Mouse (Mus musculus) embryonic fibroblast, embryonic 13.5 days (primary cell): ENCODE data around the gene Cep250. TPM values are rescaled to one million over a fixed set of nuclear protein-coding genes. Genes with fewer than 3 reads are reported as not detected.

Experiments
- H3K27ac ChIP-seq: 2 replicates; pipeline ENCODE4 v1.5.1; 2012; ENCODE audit warnings: low read length, control low read depth, inconsistent platforms; ENCODE audit not compliant: insufficient read depth
- H3K4me1 ChIP-seq: 2 replicates; pipeline ENCODE4 v1.6.1; 2011; ENCODE audit warnings: low read length; ENCODE audit not compliant: control insufficient read depth, insufficient read depth
- H3K4me3 ChIP-seq: 2 replicates; pipeline ENCODE4 v1.5.1; 2011; ENCODE audit warnings: mild to moderate bottlenecking, control low read depth, low read length; ENCODE audit not compliant: insufficient read depth
- CTCF ChIP-seq: IDR thresholded peaks from 2 replicates; pipeline ENCODE4 v1.5.1; 2011; ENCODE audit warnings: mild to moderate bottlenecking, control low read depth, low read length, moderate library complexity, borderline replicate concordance; ENCODE audit not compliant: insufficient read depth
- POLR2A ChIP-seq: IDR thresholded peaks from 2 replicates; pipeline ENCODE4 v1.6.1; 2011; ENCODE audit warnings: low read depth, mild to moderate bottlenecking, control low read depth, low read length, moderate library complexity
- polyA plus RNA-seq: library from polyadenylated mRNA; stranded (reverse); fragments of >200 nt; gene quantifications from 2 replicates; pipeline ENCODE4 v1.2.4, GENCODE M21; 2011; ENCODE audit warnings: low read depth; ENCODE audit not compliant: missing spikeins, insufficient read length

Cep250 gene
- polyA plus RNA-seq, 1 experiment: 19.3 TPM

GRCm38 (mm10) chr2:155941697-155942442, 14.4 kb upstream of the Cep250 start:
- no peaks in the 10 kb centered on the region for H3K4me1 ChIP-seq
- H3K27ac ChIP-seq: no peak overlapping the region
- TF ChIP-seq CTCF: no peak
- H3K4me3 ChIP-seq: no peak overlapping the region

DNA sequence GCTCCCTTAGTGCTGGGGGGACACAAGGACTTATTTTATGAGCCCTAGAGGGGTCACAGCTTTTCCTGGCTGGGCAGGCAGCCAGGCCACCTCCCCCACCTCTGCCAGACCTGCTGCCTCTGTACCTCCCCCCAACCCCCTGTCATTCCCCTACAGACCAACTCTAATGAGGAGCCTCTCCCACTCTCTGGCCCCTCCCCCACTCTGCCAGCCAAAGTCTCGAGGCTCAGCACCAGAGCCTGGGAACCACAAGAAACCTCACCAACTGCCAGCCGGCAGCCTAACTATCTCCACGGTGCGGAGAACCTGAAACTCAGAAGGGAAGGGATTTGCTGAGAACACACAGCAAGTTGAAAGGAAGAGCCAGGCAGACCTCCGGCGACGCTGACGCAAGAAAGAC, 12.8 kb upstream of the Cep250 start:
- Histone ChIP-seq H3K27ac (no peak overlapping the region), H3K4me1 (peaks cover 5% of the 10 kb centered on the region; the same call in 1 of the 2 replicates), H3K4me3 (no peak overlapping the region)
- TF ChIP-seq POLR2A: no peak
- no peak for TF ChIP-seq CTCF

DNA sequence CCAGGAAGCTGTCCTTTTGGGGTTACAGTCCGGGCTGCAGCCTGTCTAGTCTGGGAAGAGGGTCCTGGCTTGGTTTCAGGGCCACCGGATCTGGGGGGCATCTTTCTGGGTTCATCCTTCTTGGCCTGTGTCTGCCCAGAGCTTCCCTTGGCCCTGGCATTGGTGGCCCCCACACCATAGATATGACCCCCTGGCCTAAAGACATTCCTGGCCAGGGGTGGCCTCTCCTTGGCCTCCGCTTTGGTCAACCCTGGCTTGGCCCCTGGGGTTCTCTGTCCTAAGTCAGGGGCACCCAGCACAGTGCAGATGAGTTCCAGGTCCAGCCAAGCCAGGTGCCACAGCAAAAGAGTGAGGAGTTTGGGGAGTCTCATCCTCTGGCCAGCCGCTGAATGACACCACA, 11.6 kb upstream of the Cep250 start:
- Histone ChIP-seq H3K4me3 (no peak overlapping the region), H3K27ac (no peak overlapping the region), H3K4me1 (peaks cover 5% of the 10 kb centered on the region; the same call in 1 of the 2 replicates)
- TF ChIP-seq CTCF (no peak), POLR2A (no peak)

- no peak for TF ChIP-seq CTCF
- no peak for TF ChIP-seq POLR2A
- Histone ChIP-seq H3K4me1 (peaks cover 10% of the 10 kb centered on the region), H3K4me3 (no peak within 1 kb of the TSS), H3K27ac (no peak within 1 kb of the TSS)
These were observed 11.1 kb upstream of the Cep250 start, which contains the start of gene Gdf5 for GRCm38 (mm10) chr2:155945124-155945523. TSS of gene Gdf5 (minus strand) at chr2:155945367.

DNA sequence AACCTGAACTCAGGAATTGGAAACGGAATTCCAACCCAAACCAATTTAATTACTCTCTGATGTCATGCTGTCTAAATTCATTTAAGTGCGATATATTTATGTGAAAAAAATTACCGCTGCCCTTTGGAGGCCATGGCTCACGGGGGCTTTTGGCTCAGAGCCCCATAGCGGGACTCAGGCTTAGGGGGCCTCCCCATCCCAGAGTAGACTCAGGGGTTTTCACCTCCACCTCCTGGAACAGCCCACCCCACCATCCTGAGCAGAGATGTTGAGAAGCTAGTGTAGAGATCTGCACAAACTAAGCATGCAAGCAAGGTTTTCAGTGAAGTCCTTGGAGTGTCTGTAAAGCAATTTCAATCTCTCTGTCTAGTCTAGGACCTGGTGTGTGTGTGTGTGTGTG, 10.7 kb upstream of the Cep250 start:
- TF ChIP-seq POLR2A (no peak), CTCF (no peak)
- peaks cover 11% of the 10 kb centered on the region for H3K4me1 ChIP-seq
- no peak overlapping the region for H3K27ac ChIP-seq
- no peak overlapping the region for H3K4me3 ChIP-seq

DNA sequence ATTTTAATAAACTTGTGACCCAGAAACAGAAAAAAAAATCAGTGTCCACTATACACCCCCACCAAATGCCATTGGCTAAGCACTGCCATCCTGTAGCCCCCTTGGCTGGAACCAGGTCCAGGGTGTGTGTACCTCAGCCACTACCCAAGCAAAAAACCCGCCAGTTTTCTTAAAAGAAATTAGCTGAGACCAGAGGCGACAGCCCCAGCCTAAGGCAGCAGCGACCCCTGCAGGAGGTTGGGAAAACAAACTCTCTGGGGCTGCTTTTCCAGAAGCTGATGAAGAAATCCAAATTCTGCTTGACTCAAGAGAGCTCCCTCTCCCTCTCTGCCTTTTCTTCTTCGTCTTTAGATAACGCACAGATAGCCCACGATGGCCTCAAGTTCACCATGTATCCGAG, 10.2 kb upstream of the Cep250 start:
- Histone ChIP-seq H3K4me1 (peaks cover 11% of the 10 kb centered on the region), H3K4me3 (no peak overlapping the region), H3K27ac (no peak overlapping the region)
- TF ChIP-seq POLR2A: no peak
- TF ChIP-seq CTCF: peak; percentile 58

GRCm38 (mm10) chr2:155946499-155946898, 9.8 kb upstream of the Cep250 start:
- Histone ChIP-seq H3K4me3 (no peak overlapping the region), H3K27ac (no peak overlapping the region), H3K4me1 (peaks cover 11% of the 10 kb centered on the region)
- TF ChIP-seq POLR2A: no peak
- TF ChIP-seq CTCF: no peak

DNA sequence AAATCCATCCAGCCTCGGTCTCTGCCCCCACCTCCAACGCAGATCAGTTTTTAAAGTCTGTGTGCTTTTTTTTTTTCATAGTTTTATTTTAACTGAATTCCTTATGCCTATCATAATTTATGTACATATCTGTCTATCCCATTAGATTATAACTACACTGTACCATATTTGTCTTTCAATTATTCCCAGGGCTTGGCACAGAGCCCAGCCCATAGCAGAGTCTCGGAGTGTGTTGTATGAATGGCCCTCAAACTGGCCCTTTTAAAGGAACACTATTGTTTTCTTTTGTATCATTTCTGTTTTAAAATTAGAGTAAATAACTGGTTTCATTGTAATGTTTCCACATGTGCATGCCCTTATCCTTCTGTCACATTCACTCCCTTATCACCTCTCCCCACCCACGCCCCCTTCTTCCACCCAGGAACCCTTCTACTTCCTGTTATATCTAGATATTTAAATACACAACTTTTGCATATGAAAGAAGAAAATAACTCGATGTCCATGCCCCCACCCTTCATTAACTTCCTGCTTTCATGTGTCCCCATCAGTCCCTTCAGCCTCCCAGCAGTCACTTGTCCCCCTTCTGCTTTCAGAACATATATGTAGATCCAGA, 8.8 kb upstream of the Cep250 start:
- Histone ChIP-seq H3K4me3 (no peak overlapping the region), H3K27ac (no peak overlapping the region), H3K4me1 (peaks cover 11% of the 10 kb centered on the region)
- no peak for TF ChIP-seq CTCF
- no peak for TF ChIP-seq POLR2A

GRCm38 (mm10) chr2:155949362-155949761, 6.9 kb upstream of the Cep250 start:
- Histone ChIP-seq H3K27ac (peak overlapping the region; percentile 53), H3K4me1 (peaks cover 11% of the 10 kb centered on the region), H3K4me3 (no peak overlapping the region)
- no peak for TF ChIP-seq CTCF
- no peak for TF ChIP-seq POLR2A

DNA sequence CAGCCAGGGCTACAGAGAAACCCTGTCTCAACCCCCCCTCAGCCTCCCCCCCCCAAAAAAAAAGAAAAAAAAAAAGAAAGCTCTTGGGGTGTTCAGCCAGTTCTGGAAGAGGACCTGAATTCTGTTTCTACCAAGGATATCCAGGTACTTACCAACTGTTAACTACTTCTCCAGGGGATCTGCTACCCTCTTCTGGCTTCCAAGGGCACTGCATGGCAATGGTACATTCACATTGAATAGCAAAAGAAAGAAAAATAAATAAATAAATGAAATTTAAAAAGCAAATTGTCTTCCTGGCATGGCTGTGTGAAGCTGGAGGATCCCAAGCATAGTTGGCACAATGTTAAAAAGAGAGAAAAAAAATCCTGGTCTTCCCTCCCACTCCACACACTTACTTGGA, 4.3 kb upstream of the Cep250 start:
- no peak overlapping the region for H3K27ac ChIP-seq
- TF ChIP-seq CTCF: no peak
- TF ChIP-seq POLR2A: no peak
- peaks cover 9% of the 10 kb centered on the region for H3K4me1 ChIP-seq
- H3K4me3 ChIP-seq: no peak overlapping the region
